Mouse (Mus musculus): ENCODE measurements at regions not wholly inside any gene's neighbourhood (a gene's known extent, or its start where the extent isn't known, plus 50 kb on each side); places are given as distances from the start of the nearest gene placed in this dataset.

DNA sequence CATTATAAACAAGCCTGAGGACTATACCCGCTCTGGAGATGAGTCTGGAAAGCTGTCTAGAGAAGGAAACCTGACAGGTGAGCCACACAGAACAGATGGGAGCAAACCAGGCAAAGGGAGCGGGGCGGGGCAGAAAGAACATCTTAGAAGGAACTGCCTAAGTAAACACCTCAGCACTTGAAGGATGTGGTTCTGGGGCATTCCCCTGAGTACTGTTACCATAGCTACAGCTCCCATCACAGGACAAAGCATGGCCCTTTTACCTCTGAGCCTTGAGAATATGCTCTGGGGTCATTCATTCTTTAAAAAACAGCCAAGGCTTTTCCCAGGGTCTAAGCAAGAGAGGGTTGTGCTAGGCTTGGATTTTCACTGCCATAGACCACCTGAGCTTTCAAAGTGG lies 127.6 kb downstream of the Rpap3 start:
- TF ChIP-seq CTCF (IDR thresholded peaks at IDR 0.05 in 2 of 3, conservative IDR thresholded peaks at IDR 0.05 in 1 of 3; ENCODE audit: control insufficient read depth in 1 of 3, insufficient read depth in 1 of 3, low read depth in 2 of 3, low read length in 3 of 3, poor library complexity in 1 of 3, severe bottlenecking in 1 of 3), result no peak
- no peak for TF ChIP-seq ZMIZ1 (IDR thresholded peaks at IDR 0.05; ENCODE audit: low read depth, low read length)
- no peak for TF ChIP-seq BHLHE40 (IDR thresholded peaks at IDR 0.05; ENCODE audit: borderline replicate concordance, low read depth, low read length)

All from MEL (cell line).